Mouse (Mus musculus): Measurements from ENCODE around the gene Dpysl4.

DNA sequence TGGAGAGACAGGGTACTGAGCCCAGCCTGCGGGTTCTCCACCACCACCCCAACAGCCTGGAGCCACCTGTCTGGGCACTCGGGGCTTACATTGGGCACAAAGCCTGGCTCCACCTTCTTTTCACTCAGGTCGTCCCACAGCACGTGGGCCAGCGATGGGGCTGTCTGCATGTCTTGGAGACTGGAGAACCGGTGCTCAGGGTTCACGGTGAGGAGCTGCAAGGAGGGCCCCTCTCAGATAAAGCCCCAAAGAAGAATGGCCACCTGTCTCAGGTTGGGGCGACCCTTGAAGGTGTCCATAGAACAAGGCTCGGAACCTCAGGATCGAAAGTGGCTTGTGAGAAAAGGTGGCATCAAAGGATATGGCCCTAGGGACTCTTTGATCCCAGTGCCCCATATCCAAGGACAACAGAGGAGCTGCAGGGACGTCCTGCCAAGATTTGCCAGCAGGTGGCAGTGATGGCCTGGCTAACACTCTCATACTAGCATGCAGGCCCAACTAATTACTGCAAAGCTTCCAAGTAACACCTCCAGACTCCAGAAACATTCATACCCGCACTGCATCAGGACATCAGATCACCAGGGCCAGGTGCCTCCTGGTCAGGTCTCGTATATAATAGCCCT, 33.5 kb downstream of the Dpysl4 start:
- TF ChIP-seq POLR2A (IDR thresholded peaks at IDR 0.05; ENCODE audit: borderline replicate concordance, insufficient read depth, low read length) = no peak
- peak; percentile 96 for TF ChIP-seq CTCF (IDR thresholded peaks at IDR 0.05; ENCODE audit: borderline replicate concordance, insufficient read depth, low read depth, low read length)
